Mouse (Mus musculus) hindbrain, embryonic 10.5 days (tissue): ENCODE measurements around the gene Plcb4. TPM values are rescaled to one million over a fixed set of nuclear protein-coding genes. Genes with fewer than 3 reads are reported as not detected.
"Not testable (repeated sequence)": the region's sequence is repeated elsewhere in the genome, so short reads cannot be mapped to it uniquely, and the experiment has no call there.

Experiments used
- DNase-seq: peaks from one replicate; pipeline ENCODE4 v3.0.0-alpha.2; 2017; ENCODE audit warnings: low spot score
- H3K27ac ChIP-seq: fragments of 300-500 bp; sonication (generic); 2 replicates; pipeline ENCODE4 v1.5.1; 2016; ENCODE audit warnings: mild to moderate bottlenecking, moderate library complexity
- H3K27me3 ChIP-seq: fragments of 300-500 bp; sonication (generic); 2 replicates; pipeline ENCODE4 v1.6.1; 2016; ENCODE audit warnings: mild to moderate bottlenecking; ENCODE audit not compliant: poor library complexity, insufficient read depth, severe bottlenecking
- H3K36me3 ChIP-seq: fragments of 300-500 bp; sonication (generic); 2 replicates; pipeline ENCODE4 v1.6.1; 2016; ENCODE audit warnings: mild to moderate bottlenecking, moderate library complexity
- H3K4me1 ChIP-seq: fragments of 300-500 bp; sonication (generic); replicated peaks from 2 replicates; pipeline ENCODE4 v1.6.1; 2016; ENCODE audit warnings: mild to moderate bottlenecking
- H3K4me3 ChIP-seq: fragments of 300-500 bp; sonication (generic); 2 replicates; pipeline ENCODE4 v1.5.1; 2016; ENCODE audit warnings: mild to moderate bottlenecking, moderate library complexity
- H3K9me3 ChIP-seq: fragments of 300-500 bp; sonication (generic); 2 replicates; pipeline ENCODE4 v1.6.1; 2016; ENCODE audit warnings: mild to moderate bottlenecking, moderate library complexity
- WGBS: fragments of 180-500 bp; shearing (Covaris S2); methylation state at CpG from one replicate; pipeline ENCODE4 v1.1.7; 2016; 5-methylcytosine and 5-hydroxymethylcytosine counted together
- polyA plus RNA-seq: library from polyadenylated mRNA; unstranded; fragments of >200 nt; fragmentation: Nextera tagmentation; extraction: Ambion mirVana; gene quantifications from 2 replicates; pipeline ENCODE4 v1.2.1, GENCODE M21; 2016

Gene Plcb4
- polyA plus RNA-seq, 1 experiment from 2014 or later, result 15.6 TPM

- DNase-seq, result no peak
- no peaks in the 10 kb centered on the region for H3K27me3 ChIP-seq
- no peaks in the 10 kb centered on the region for H3K36me3 ChIP-seq
- H3K4me3 ChIP-seq, result no peak overlapping the region
- H3K9me3 ChIP-seq, result no peaks in the 10 kb centered on the region
- H3K4me1 ChIP-seq, result peaks cover 15% of the 10 kb centered on the region; the same call in 1 of the 2 replicates
- 88% methylated on average over 8 of the region's 8 CpGs for WGBS
- no peak overlapping the region for H3K27ac ChIP-seq
Measured at GRCm38 (mm10) chr2:135680001-135680400, 21.2 kb downstream of the Plcb4 start.

GRCm38 (mm10) chr2:135680406-135681134 lies 21.8 kb downstream of the Plcb4 start:
- WGBS, result 93% methylated on average over 5 of the region's 5 CpGs
- Histone ChIP-seq H3K27me3 (no peaks in the 10 kb centered on the region), H3K27ac (no peak overlapping the region), H3K4me3 (no peak overlapping the region), H3K9me3 (no peaks in the 10 kb centered on the region), H3K36me3 (no peaks in the 10 kb centered on the region), H3K4me1 (peaks cover 15% of the 10 kb centered on the region; the same call in 1 of the 2 replicates)
- DNase-seq, result no peak

- no peak overlapping the region for H3K27ac ChIP-seq
- 80% methylated on average over 10 of the region's 10 CpGs for WGBS
Measured at GRCm38 (mm10) chr2:135683684-135684440, 25.1 kb downstream of the Plcb4 start.

GRCm38 (mm10) chr2:135686692-135687091 lies 27.9 kb downstream of the Plcb4 start:
- no peak for DNase-seq
- no peak overlapping the region for H3K27ac ChIP-seq
- WGBS, result 93% methylated on average over 4 of the region's 4 CpGs
- no peaks in the 10 kb centered on the region for H3K36me3 ChIP-seq
- no peaks in the 10 kb centered on the region for H3K4me1 ChIP-seq
- H3K9me3 ChIP-seq, result no peaks in the 10 kb centered on the region
- H3K27me3 ChIP-seq, result no peaks in the 10 kb centered on the region
- no peak overlapping the region for H3K4me3 ChIP-seq

More at GRCm38 (mm10) chr2:135683684-135684440, 25.1 kb downstream of the Plcb4 start:
- Histone ChIP-seq H3K4me3 (no peak overlapping the region), H3K36me3 (no peaks in the 10 kb centered on the region), H3K9me3 (no peaks in the 10 kb centered on the region), H3K27me3 (no peaks in the 10 kb centered on the region), H3K4me1 (0 out of 2 replicates have a peak, but pooled peaks cover 8% of the 10 kb centered on the region)
- DNase-seq, result no peak

- Histone ChIP-seq H3K27ac (no peak overlapping the region), H3K4me1 (peaks cover 3% of the 10 kb centered on the region), H3K9me3 (no peaks in the 10 kb centered on the region), H3K4me3 (no peak overlapping the region), H3K27me3 (no peaks in the 10 kb centered on the region), H3K36me3 (no peaks in the 10 kb centered on the region)
- DNase-seq, result no peak
- WGBS, result 92% methylated on average over 5 of the region's 5 CpGs
Measured at GRCm38 (mm10) chr2:135687585-135687984, 28.8 kb downstream of the Plcb4 start.

GRCm38 (mm10) chr2:135692568-135693488 lies 34.0 kb downstream of the Plcb4 start:
- Histone ChIP-seq H3K27me3 (no peaks in the 10 kb centered on the region), H3K4me3 (no peak overlapping the region), H3K27ac (peak overlapping the region; percentile 50; the same call in 1 of the 2 replicates), H3K9me3 (no peaks in the 10 kb centered on the region), H3K4me1 (peaks cover 10% of the 10 kb centered on the region), H3K36me3 (no peaks in the 10 kb centered on the region)
- 69% methylated on average over 12 of the region's 12 CpGs for WGBS
- DNase-seq, result no peak

GRCm38 (mm10) chr2:135700686-135701413 lies 42.0 kb downstream of the Plcb4 start:
- no peak for DNase-seq
- H3K4me3 ChIP-seq, result no peak overlapping the region
- no peaks in the 10 kb centered on the region for H3K27me3 ChIP-seq
- H3K9me3 ChIP-seq, result no peaks in the 10 kb centered on the region
- 92% methylated on average over 7 of the region's 7 CpGs for whole genome bisulfite sequencing
- H3K36me3 ChIP-seq, result no peaks in the 10 kb centered on the region
- no peak overlapping the region for H3K27ac ChIP-seq
- no peaks in the 10 kb centered on the region for H3K4me1 ChIP-seq

- H3K4me1 ChIP-seq, result no peaks in the 10 kb centered on the region
- H3K27ac ChIP-seq, result no peak overlapping the region
- 86% methylated on average over 5 of the region's 5 CpGs for WGBS
- no peaks in the 10 kb centered on the region for H3K36me3 ChIP-seq
- H3K4me3 ChIP-seq, result no peak overlapping the region
- no peak for DNase-seq
- no peaks in the 10 kb centered on the region for H3K9me3 ChIP-seq
- H3K27me3 ChIP-seq, result no peaks in the 10 kb centered on the region
Measured at GRCm38 (mm10) chr2:135704673-135705072, 45.9 kb downstream of the Plcb4 start.

- no peaks in the 10 kb centered on the region for H3K27me3 ChIP-seq
- H3K4me1 ChIP-seq, result peaks cover 21% of the 10 kb centered on the region
- no peak overlapping the region for H3K27ac ChIP-seq
- H3K4me3 ChIP-seq, result no peak overlapping the region
- no peak for DNase-seq
- WGBS, result 84% methylated on average over 2 of the region's 2 CpGs
- no peaks in the 10 kb centered on the region for H3K36me3 ChIP-seq
- no peaks in the 10 kb centered on the region for H3K9me3 ChIP-seq
Measured at GRCm38 (mm10) chr2:135707305-135707704, 48.5 kb downstream of the Plcb4 start.

GRCm38 (mm10) chr2:135708386-135708785 lies 49.6 kb downstream of the Plcb4 start:
- 91% methylated on average over 3 of the region's 3 CpGs for WGBS
- no peaks in the 10 kb centered on the region for H3K9me3 ChIP-seq
- peaks cover 31% of the 10 kb centered on the region for H3K4me1 ChIP-seq
- H3K4me3 ChIP-seq, result no peak overlapping the region
- no peaks in the 10 kb centered on the region for H3K36me3 ChIP-seq
- no peak for DNase-seq
- H3K27me3 ChIP-seq, result no peaks in the 10 kb centered on the region
- no peak overlapping the region for H3K27ac ChIP-seq

- no peaks in the 10 kb centered on the region for H3K27me3 ChIP-seq
- H3K4me1 ChIP-seq, result peaks cover 31% of the 10 kb centered on the region
- no peak for DNase-seq
- no peak overlapping the region for H3K27ac ChIP-seq
- WGBS, result 93% methylated on average over 9 of the region's 9 CpGs
- H3K36me3 ChIP-seq, result no peaks in the 10 kb centered on the region
- H3K4me3 ChIP-seq, result no peak overlapping the region
- H3K9me3 ChIP-seq, result no peaks in the 10 kb centered on the region
Measured at GRCm38 (mm10) chr2:135708796-135709195, 50.0 kb downstream of the Plcb4 start.

- not testable (repeated sequence) for H3K27ac ChIP-seq, H3K9me3 ChIP-seq, H3K27me3 ChIP-seq, H3K4me3 ChIP-seq, H3K36me3 ChIP-seq, DNase-seq
- H3K4me1 ChIP-seq, result peaks cover 31% of the 10 kb centered on the region
Measured at GRCm38 (mm10) chr2:135709736-135710135, 50.9 kb downstream of the Plcb4 start.
